Mouse (Mus musculus): ENCODE data around the gene Limd2. TPM values are rescaled to one million over a fixed set of nuclear protein-coding genes. Genes with fewer than 3 reads are reported as not detected.
A peak's percentile ranks its signal among the peaks of the same experiment; 100 is the strongest.

Limd2 gene
- polyA plus RNA-seq, 1 experiment, result 305 TPM

- Histone ChIP-seq H3K36me3 (ENCODE audit: control insufficient read depth, insufficient read depth, low read length) (no peaks in the 10 kb centered on the region), H3K4me3 (ENCODE audit: extremely low read depth, insufficient read depth, insufficient read length) (no peak overlapping the region), H3K27ac (ENCODE audit: insufficient read depth, low read length) (no peak overlapping the region), H3K4me1 (ENCODE audit: control insufficient read depth, insufficient read depth, insufficient read length) (peaks cover 10% of the 10 kb centered on the region), H3K27me3 (ENCODE audit: control insufficient read depth, insufficient read depth, low read length) (no peaks in the 10 kb centered on the region)
- no peak for TF ChIP-seq CTCF (IDR thresholded peaks at IDR 0.05; ENCODE audit: extremely low read depth, insufficient read depth, insufficient read length, insufficient replicate concordance)
- TF ChIP-seq POLR2A (IDR thresholded peaks at IDR 0.05; ENCODE audit: low read depth, low read length), result no peak
- no peak for DNase-seq (ENCODE audit: low read depth in 1 of 2, low spot score in 2 of 2)
These were observed 34.7 kb upstream of the Limd2 start for GRCm38 (mm10) chr11:106195341-106195740.

- no peak for DNase-seq (ENCODE audit: low read depth in 1 of 2, low spot score in 2 of 2)
- peaks cover 10% of the 10 kb centered on the region for H3K4me1 ChIP-seq (ENCODE audit: control insufficient read depth, insufficient read depth, insufficient read length)
- H3K27me3 ChIP-seq (ENCODE audit: control insufficient read depth, insufficient read depth, low read length), result no peaks in the 10 kb centered on the region
- no peaks in the 10 kb centered on the region for H3K36me3 ChIP-seq (ENCODE audit: control insufficient read depth, insufficient read depth, low read length)
- TF ChIP-seq POLR2A (IDR thresholded peaks at IDR 0.05; ENCODE audit: low read depth, low read length) (no peak), CTCF (IDR thresholded peaks at IDR 0.05; ENCODE audit: extremely low read depth, insufficient read depth, insufficient read length, insufficient replicate concordance) (no peak)
- H3K27ac ChIP-seq (ENCODE audit: insufficient read depth, low read length), result no peak overlapping the region
- no peak overlapping the region for H3K4me3 ChIP-seq (ENCODE audit: extremely low read depth, insufficient read depth, insufficient read length)
- WGBS, result 90% methylated on average over 7 of the region's 7 CpGs
These were observed 34.2 kb upstream of the Limd2 start for GRCm38 (mm10) chr11:106194891-106195290.

GRCm38 (mm10) chr11:106194155-106194541 lies 33.5 kb upstream of the Limd2 start:
- Histone ChIP-seq H3K27me3 (ENCODE audit: control insufficient read depth, insufficient read depth, low read length) (no peaks in the 10 kb centered on the region), H3K27ac (ENCODE audit: insufficient read depth, low read length) (peak overlapping the region; percentile 90), H3K4me3 (ENCODE audit: extremely low read depth, insufficient read depth, insufficient read length) (peak overlapping the region; percentile 68), H3K4me1 (ENCODE audit: control insufficient read depth, insufficient read depth, insufficient read length) (peaks cover 10% of the 10 kb centered on the region; the same call in 1 of the 2 replicates), H3K36me3 (ENCODE audit: control insufficient read depth, insufficient read depth, low read length) (no peaks in the 10 kb centered on the region)
- DNase-seq (ENCODE audit: low read depth in 1 of 2, low spot score in 2 of 2), result no peak
- TF ChIP-seq CTCF (IDR thresholded peaks at IDR 0.05; ENCODE audit: extremely low read depth, insufficient read depth, insufficient read length, insufficient replicate concordance) (no peak), POLR2A (IDR thresholded peaks at IDR 0.05; ENCODE audit: low read depth, low read length) (no peak)
- WGBS, result 16% methylated on average over 3 of the region's 3 CpGs

- DNase-seq (ENCODE audit: low read depth in 1 of 2, low spot score in 2 of 2), result peak; percentile 95 to 97
- WGBS, result under 1% methylated on average over 44 of the region's 44 CpGs
- Histone ChIP-seq H3K4me3 (ENCODE audit: extremely low read depth, insufficient read depth, insufficient read length) (peak overlapping the region; percentile 82), H3K27me3 (ENCODE audit: control insufficient read depth, insufficient read depth, low read length) (no peaks in the 10 kb centered on the region), H3K4me1 (ENCODE audit: control insufficient read depth, insufficient read depth, insufficient read length) (peaks cover 10% of the 10 kb centered on the region; the same call in 1 of the 2 replicates), H3K27ac (ENCODE audit: insufficient read depth, low read length) (peak overlapping the region; percentile 94), H3K36me3 (ENCODE audit: control insufficient read depth, insufficient read depth, low read length) (no peaks in the 10 kb centered on the region)
- TF ChIP-seq POLR2A (IDR thresholded peaks at IDR 0.05; ENCODE audit: low read depth, low read length), result peak; percentile 87
- no peak for TF ChIP-seq CTCF (IDR thresholded peaks at IDR 0.05; ENCODE audit: extremely low read depth, insufficient read depth, insufficient read length, insufficient replicate concordance)
These were observed 32.9 kb upstream of the Limd2 start for GRCm38 (mm10) chr11:106193371-106194154.

- DNase-seq (ENCODE audit: low read depth in 1 of 2, low spot score in 2 of 2), result no peak
- Histone ChIP-seq H3K4me1 (ENCODE audit: control insufficient read depth, insufficient read depth, insufficient read length) (peaks cover 3% of the 10 kb centered on the region; the same call in 1 of the 2 replicates), H3K36me3 (ENCODE audit: control insufficient read depth, insufficient read depth, low read length) (no peaks in the 10 kb centered on the region), H3K4me3 (ENCODE audit: extremely low read depth, insufficient read depth, insufficient read length) (peak overlapping the region; percentile 82), H3K27me3 (ENCODE audit: control insufficient read depth, insufficient read depth, low read length) (no peaks in the 10 kb centered on the region), H3K27ac (ENCODE audit: insufficient read depth, low read length) (peak overlapping the region; percentile 94)
- TF ChIP-seq POLR2A (IDR thresholded peaks at IDR 0.05; ENCODE audit: low read depth, low read length) (no peak), CTCF (IDR thresholded peaks at IDR 0.05; ENCODE audit: extremely low read depth, insufficient read depth, insufficient read length, insufficient replicate concordance) (no peak)
- 6% methylated on average over 19 of the region's 19 CpGs for WGBS
These were observed 32.2 kb upstream of the Limd2 start for GRCm38 (mm10) chr11:106192657-106193370.

GRCm38 (mm10) chr11:106192241-106192640 lies 31.6 kb upstream of the Limd2 start:
- Histone ChIP-seq H3K36me3 (ENCODE audit: control insufficient read depth, insufficient read depth, low read length) (0 out of 2 replicates have a peak, but pooled peaks cover 1% of the 10 kb centered on the region), H3K4me3 (ENCODE audit: extremely low read depth, insufficient read depth, insufficient read length) (no peak overlapping the region), H3K27me3 (ENCODE audit: control insufficient read depth, insufficient read depth, low read length) (no peaks in the 10 kb centered on the region), H3K27ac (ENCODE audit: insufficient read depth, low read length) (no peak overlapping the region), H3K4me1 (ENCODE audit: control insufficient read depth, insufficient read depth, insufficient read length) (peaks cover 3% of the 10 kb centered on the region; the same call in 1 of the 2 replicates)
- DNase-seq (ENCODE audit: low read depth in 1 of 2, low spot score in 2 of 2), result no peak
- no peak for TF ChIP-seq CTCF (IDR thresholded peaks at IDR 0.05; ENCODE audit: extremely low read depth, insufficient read depth, insufficient read length, insufficient replicate concordance)
- TF ChIP-seq POLR2A (IDR thresholded peaks at IDR 0.05; ENCODE audit: low read depth, low read length), result no peak
- 75% methylated on average over 5 of the region's 5 CpGs for WGBS
